Mouse (Mus musculus) v-Abl transformed pro-B cells (cell line): ENCODE results near the gene Mgll.

Experiments
- in situ Hi-C, 2 experiments: fragments of 400-800 bp; cut with MboI; formaldehyde crosslinking; loops; one replicate each; pipeline ENCODE4 v1.15.1; 2025; ENCODE audit not compliant: unreplicated experiment in 2 of 2

Gene Mgll

DNA sequence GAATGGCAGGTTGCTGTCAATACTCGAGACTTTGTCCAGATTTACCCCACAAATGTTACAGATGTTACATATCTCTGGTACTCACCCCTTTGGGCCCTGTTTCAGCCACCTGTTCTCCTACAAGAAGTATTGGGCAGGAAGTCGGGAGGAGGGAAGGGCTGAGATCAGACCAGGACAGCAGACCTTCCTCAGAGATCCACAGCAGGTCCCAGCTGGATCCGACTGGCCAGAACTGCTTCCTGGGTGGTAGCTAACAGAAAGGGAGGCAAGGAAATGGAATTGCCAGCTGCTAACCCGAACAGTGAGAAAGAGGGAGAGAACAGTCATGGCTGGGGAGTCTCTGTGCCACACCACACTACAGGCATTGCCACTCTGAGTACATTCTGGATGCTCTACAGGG is 43.5 kb downstream of the Mgll start:
- in situ Hi-C loops, result no loop called here

DNA sequence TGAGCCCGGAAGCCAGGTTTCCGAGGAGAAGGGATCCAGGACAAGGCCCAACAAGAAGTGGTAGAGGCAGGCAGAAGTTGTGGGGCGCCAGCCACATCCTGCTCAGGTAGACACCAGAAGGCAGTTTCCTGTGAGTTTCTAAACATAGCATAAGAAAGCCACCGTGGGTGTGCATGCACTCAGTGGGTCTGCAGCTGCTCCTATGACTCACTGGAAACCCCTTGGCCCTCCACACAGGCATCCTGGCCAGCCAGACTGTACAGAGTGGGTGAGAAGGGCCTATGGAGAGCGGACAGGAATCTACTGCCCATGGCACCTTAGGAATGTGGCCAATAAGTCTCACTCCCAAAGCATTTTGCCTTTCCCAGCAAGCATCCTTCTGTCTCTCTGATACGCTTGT is 45.5 kb downstream of the Mgll start:
- in situ Hi-C loops, result no loop called here

DNA sequence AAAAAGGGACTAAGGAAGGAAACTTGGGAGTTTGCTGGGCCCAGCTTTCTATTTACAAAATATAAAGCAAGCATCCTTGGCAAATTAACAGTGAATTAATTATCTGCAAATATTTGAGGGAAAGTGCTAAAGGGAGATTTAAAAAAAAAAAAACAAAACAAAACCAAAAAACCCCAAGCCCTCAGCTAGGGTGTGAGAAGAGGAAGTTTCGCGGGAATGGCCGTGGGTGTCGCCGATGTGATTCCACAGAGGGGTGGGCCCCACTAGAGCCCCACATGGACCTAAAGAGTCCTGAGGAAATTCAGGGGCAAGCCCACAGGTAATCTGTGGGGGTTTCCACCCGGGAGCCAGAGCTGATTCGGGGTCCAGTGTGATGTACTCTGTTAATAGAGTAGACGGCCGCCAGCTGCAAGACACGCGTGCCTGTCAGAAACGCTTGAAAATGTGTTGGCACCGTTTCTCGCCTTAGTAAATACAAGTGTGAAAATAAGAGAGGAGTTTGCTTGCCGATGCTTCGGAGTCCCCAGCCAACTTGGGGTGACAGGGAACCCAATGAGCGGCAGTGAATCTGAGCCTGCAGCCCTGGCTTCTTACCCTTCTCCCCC is 46.2 kb downstream of the Mgll start:
- in situ Hi-C loops, result no loop called here

DNA sequence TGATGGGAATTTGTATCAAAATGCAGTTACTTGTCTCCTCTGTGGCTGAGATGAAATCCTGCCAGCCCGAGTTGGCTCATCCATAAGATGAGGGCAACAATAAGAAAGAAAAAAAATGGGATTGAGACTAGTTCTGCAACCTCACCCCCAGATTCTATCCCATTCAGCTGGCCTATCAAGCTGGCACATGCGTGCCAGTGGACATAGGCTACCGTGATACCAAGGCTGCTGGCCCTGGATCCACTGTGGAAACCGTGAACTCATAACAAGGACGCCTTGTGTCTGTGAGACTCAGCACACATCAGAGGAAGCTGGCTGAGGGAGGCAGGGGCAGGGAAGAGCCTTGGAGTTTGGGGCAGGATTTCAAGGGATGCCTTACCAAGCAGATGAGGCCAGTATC is 46.8 kb downstream of the Mgll start:
- in situ Hi-C loops, result no loop called here

DNA sequence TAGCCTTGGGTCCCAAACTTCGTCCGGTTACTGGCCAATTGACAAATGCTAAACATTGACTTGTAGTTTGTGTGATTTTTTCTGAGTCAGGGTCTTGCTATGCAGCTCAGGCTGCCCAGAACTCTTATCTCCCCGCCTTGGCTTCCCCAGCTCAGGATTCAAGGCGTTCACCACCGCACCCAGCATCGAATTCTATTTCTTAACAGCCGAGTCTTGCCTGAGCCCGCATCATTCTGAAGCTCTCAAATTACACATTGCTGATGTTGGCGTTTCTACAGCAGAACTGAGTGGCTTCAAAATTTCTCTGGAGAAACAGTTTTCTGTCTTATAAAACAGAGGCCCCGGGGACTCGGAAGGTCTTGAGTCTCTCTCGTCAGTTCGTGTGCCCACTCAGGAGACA is 47.8 kb downstream of the Mgll start:
- in situ Hi-C loops, result no loop called here

DNA sequence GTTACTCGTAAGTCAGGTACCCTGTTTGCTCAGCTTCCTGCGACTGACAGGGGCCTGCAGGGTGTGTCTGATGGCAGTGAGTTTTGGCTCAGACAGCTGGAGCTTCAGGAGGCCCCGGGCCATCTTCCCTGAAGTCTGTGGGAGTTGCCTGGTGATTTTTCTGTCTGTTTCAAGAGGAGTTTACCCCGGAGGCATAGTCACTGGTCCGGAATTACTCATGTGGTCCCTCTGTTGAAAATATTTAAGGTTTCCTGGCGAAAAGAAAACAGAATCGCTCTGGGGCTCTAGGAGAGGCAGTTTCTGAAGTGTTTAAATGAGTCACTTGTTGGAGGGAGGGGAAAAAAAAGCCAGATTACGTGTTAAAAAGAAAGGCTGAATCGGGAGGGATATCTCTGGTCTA is 49.8 kb downstream of the Mgll start:
- in situ Hi-C loops, result no loop called here

DNA sequence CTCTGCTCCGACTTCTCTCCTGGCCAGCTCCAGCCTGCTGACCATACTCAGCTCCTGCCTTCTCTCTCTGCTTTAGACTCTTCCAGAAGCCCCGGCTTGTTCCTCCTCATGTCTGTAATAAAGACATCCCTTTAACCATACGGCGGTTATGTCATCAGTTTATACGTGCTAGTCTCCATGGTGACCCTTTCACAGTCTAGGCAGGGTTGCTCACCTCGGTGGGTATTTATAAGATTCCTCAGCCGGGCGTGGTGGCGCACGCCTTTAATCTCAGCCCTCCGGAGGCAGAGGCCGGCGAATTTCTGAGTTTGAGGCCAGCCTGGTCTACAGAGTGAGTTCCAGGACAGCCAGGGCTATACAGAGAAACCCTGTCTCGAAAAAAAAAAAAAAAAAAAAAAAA is 51.1 kb downstream of the Mgll start:
- in situ Hi-C loops, result no loop called here

DNA sequence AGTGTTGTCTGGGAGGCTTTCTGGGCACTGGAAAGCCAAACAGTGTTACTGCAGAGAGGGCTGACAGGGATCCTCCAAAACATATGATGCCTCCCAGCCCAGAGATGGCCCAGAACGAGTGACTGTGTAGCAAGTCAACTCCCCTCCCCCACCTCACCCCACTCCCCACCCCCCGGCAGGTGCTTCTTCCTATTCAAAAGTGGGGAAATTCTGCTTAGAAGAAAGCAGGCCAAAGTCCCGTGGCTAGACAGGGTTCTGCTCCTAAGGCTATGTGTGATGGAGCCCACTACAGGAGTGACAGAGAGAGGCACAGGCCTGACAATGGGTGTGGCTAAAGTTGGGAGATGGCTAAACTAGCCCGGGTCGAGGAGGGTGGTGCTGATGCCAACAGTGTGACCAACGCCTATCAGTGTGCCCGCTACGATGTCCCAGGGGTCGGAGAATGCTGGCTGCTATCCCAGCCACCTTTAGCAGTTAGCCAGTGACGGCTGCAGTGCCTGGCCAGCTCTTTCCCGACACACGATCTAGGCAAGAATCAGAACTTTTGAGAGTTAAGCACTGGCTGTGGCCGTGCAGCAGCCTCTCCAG is 52.2 kb downstream of the Mgll start:
- in situ Hi-C loops, result no loop called here

DNA sequence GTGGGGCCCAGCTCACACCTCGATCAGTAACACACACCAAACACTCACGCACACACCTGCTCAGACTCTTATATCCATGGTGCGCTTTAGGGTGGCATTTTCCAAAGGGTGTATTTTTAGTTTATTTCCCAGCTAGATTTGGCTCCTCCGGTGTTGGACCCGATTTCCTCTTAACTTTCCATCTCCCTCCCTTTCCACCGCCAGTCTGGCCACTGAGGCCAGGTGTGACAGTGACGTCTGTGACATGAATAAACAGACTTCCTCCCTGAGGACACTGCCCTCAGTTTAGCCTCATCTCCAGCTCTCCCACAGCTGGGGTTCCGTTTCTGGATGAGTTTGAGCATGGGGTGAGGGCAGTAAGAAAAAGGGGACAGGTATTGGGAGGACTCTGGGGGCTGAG is 52.8 kb downstream of the Mgll start:
- in situ Hi-C loops, result no loop called here

DNA sequence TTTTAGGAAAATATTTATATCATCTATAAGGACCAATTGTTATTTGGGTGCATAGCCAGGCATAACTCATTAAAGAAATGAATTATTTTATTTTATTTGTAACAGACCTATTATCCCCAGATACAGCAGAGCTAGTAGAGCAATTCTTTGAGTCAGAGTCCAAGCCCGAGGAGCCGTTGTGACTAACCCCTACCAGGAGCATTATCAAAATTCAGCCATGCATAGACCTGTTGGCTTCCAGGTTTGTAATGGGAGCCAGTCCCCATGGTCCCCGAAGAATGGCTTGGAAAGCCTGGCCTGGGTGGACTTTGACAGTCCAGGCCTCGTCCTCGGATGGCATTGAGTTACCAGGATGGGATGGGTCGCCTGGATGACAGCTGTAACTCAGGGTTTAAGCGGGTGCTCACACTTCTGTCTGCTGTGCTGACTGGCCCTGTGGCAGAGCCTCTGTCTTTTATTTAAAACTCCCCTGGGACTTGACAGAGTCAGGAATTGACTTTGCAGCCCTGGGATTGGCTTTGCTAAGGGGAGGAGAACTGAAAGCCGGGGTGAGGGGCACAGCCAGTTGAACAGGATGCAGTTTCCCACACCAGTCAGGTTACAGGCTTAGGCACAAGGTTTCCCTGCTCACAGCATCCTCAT is 54.0 kb downstream of the Mgll start:
- in situ Hi-C loops, result no loop called here

DNA sequence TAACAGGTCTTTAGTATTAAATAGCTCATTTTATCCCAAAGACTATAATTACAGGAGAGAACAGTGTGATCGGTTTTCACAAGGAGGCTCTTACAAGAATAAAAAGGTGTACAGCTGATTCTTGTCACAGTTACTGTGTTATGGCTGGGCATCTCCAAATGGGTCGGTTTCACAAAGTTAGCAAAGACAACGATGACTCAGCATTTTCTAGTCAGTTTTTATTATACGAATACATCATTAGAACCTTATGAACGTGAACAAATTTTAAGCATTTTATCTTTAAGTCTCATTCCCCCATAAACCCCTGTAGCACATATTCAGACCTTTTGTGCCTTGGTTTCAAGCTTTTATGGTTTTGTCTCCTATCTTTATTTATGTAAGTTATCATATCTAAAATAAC is 55.5 kb downstream of the Mgll start:
- in situ Hi-C loops, result no loop called here

DNA sequence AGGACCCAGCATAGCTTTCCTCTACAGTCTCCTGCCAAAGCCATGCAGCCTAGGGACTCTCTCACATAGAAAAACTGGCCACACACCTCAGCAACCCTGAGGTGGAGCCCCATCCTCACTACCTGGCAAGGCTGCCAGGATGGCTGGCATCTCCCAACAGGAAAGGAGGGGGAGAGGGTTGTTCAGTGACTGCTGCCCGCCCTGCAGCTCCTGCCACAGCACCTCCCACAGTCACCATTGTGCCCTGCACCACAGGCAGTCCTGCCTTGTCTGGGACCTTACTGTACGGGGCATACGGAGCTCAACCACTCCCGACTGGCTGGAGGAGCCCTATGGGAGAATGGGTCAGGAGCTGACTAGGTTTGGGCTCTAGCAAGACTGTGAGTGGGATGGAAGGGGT is 57.7 kb downstream of the Mgll start:
- in situ Hi-C loops, result no loop called here

DNA sequence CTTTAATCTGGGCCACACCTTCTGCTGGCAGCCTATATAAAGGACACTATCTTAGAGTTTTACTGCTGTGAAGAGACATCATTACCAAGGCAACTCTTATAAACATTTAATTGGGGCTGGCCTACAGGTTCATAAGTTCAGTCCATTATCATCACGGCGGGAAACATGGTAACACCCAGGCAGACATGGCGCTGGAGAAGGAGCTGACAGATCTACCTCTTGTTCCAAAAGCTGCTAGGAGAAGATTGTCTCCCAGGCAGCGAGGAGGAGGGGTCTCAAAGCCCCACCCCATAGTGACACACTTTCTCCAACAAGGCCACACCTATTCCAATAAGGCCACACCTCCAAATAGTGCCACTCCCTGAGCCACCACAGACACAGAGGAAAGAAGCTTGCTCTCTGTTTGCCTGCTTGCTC is 58.8 kb downstream of the Mgll start:
- in situ Hi-C loops, result no loop called here

DNA sequence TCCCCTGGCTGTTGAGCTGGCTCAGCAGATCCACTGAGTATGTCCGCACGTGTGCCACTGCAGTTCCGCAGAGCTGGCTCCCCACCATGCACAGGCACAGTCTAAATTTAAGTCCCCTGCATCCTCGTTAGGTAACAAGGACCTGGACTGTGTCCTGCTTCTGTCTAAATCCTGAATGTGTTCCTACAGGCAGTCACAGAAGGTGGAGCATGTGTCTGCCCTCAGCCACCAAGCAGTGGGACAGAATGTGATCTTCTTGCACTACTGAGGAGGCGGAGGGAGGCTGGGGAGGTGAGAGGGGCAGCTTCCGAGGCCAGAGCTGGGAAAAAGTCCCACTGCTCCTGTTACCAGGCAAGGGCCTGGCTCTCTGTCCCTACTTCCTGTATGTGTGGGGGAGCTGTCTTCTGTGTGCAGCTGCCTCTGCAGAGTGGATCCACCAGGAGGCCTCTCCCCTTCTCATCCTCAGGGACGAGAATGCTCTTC is 60.5 kb downstream of the Mgll start:
- in situ Hi-C loops, result no loop called here

DNA sequence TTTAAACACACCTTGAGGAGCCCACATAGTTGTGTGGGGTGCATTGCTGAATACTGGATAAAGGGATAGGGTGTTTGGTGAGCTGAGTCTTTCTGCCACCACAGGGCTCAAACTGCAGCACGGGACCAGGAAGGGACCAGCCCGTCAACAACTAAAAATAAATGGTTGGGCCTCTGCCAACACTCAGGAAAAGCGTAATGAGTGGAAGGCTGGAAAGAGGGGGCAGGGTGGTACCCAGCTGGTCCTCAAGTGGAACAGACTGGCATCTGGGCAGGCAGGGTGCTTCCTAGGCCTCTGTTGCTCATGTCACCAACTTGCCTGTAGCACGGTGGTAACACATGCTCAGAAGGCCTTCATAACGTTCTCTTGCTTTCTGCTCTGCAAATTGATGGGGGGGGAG is 61.1 kb downstream of the Mgll start:
- in situ Hi-C loops, result no loop called here

DNA sequence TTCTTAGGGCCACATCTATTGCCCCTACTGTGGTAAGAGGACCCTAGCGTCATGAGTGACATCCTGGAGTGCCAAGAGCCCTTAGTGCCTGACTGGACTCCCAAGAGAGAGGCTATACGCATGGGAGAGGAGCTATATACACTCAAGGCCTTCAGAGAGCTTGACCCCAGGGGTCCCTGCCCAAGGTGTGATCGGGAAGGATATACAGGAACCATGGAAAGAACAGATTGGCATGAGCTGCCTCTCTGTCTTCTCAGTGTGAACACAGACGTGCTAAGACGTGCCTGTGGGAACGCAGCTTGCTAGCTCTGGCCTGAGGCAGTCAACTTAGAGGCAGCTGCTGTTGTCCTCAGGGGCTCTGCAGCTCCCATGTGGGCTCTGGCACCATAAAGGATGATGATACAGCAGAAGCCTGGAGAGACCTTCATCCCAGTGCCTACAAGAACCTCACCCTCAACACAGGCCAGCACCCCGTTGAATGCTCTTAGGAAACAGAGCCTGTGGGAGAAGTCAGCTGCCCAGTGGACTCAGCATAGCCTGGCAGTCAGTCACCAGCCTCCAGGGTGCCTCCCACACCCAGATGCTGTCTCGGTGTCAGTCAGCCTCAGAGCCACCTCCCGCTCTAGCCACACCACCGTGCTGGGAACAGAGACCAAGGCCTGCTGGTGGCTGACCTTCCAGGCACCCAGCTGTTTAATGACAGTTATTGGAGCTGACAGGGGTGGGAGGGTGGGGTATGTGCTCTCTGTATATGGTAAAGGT is 61.8 kb downstream of the Mgll start:
- in situ Hi-C loops, result no loop called here

DNA sequence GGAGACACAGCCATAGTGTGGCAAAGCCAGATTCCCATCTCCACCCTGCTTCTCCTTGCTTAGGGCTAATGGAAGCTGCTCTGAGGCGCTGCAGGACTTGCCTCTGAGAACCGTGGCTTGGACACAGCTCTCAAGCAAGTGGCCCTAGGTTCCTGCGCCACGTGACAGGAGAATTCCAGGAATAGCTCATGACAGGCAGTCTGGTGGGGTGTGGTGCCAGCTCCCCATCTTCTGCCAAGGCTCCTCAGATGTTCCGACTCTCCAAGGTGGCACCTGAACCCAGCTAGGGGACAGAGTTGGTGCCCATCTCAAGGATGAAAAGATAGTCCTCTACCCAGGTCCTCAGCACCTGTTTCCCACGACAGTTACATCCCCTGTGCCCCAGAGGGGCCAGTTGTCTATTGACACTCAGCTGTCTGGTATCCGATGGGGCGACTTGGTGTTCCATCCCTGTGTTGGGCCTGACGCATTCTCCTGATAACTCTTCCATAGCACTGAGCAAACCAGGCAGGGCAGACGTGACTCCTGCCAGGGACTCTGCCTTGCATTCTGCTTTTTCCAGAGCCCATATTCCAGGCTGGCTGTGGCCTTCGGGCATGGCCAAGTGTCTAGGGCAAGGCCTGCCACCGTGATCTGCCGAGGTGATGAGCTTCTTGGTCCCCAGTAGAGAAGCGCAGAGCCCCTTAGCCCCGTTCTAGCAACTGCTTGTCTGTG is 62.7 kb downstream of the Mgll start:
- in situ Hi-C loops, result no loop called here

DNA sequence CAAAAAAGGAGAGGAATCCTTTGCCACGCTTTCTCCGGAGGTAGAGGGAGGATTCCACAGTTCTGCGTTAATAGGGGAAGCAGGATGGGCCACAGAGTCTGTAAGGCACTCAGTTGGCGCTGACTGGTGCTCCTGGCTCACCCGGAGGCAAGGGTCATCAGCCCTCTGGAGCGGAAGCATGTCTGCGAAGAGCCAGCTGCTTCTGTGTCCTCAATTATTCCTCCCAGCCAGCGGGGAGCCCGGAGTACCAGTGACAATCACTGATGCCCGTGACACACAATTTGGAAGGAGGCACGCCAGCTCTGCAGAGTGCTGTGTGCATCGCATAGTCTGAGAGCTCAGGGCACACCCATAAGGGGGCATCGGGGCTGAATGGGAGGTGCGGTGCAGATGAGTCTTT is 63.3 kb downstream of the Mgll start:
- in situ Hi-C loops, result no loop called here

DNA sequence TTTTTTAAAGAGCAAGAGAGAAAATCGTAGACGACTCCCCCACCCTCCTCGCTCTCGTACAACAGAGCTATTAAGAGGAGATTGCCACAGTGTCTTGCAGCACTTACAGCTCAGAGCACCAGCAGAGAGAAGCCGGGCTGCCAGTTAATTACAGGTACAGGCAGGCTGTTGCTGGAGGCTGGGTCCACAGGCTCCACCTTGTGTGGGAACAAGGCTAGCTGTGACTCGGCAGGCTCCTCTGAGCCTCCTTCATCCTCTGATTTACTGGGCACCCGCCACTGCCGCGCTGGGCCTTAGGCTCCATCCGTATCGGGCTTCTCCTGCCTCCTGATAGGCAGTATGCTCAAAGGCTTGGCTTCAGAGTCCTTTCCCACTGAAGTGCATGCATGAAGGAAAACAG is 64.0 kb downstream of the Mgll start:
- in situ Hi-C loops, result no loop called here

DNA sequence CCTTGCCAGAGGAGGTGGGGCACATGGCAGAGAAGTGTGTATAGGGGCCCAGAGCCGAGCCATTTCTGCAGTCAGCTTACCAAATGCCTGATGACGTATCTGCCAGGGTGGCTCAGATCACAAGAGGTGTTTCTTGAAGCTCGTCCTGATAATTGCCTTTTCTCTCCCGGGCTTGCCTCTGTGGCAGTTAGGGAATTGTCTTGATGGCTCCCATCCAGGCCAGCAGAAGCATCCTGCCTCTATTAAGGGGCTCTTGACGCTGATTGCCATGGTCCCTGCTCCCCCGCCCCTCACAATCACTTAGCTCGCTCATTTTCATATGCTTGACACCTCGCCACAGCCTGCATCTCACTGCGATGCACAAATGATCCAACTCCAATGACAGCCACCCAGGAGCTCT is 67.1 kb downstream of the Mgll start:
- in situ Hi-C loops, result no loop called here

DNA sequence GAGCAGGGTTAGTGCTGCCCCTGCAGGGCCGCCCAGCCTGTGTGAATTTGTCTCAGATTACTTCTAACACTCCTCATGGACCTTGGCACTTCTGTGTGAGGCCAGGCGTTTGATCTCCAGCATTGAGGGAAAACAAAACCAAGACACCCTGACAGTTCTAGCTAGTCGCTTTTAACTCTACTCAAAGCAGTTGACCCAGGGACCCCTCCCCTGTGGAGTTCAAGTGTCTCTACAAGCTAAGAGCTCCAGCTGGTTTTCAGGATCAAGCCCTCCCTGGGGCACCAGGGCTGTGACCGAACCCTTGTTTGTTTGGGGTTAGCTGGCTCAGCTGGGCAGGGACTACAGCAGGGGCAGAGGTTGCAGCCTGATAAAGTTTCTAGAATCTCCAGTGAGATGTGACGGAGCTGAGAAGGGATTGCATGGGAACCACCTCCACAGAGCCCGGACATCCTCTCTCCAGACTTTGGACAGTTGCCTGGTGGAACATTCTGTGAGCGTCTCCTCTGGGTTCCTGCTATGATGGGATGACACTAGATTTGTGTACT is 68.0 kb downstream of the Mgll start:
- in situ Hi-C loops, result no loop called here
